Mouse (Mus musculus): Measurements from ENCODE around the gene Gm2000. TPM values are rescaled to one million over a fixed set of nuclear protein-coding genes. Genes with fewer than 3 reads are reported as not detected.

Gm2000 gene
- polyA plus RNA-seq (2015; fragmentation: Nextera tagmentation; extraction: Ambion mirVana) = 670 and 688 TPM in 2 replicates

GRCm38 (mm10) chr1:156365740-156366139 lies at the start of gene Gm2000:
Gm2000 (plus strand) TSS chr1:156366040.
- TF ChIP-seq CTCF (IDR thresholded peaks at IDR 0.05; ENCODE audit: low read depth) = no peak
- no peak for TF ChIP-seq EP300 (optimal IDR thresholded peaks at IDR 0.05)
- WGBS = 88% methylated on average over 8 of the region's 8 CpGs
- ATAC-seq (ENCODE audit: low FRiP score, low TSS enrichment) = no peak
- Histone ChIP-seq H3K9ac (ENCODE audit: low read length) (no peak within 1 kb of the TSS), H3K9me3 (ENCODE audit: control insufficient read depth, low read length) (no peaks in the 10 kb centered on the region), H3K36me3 (ENCODE audit: control insufficient read depth, insufficient read depth, low read length) (no peaks in the 10 kb centered on the region), H3K27me3 (ENCODE audit: control insufficient read depth, insufficient read depth, low read length) (no peaks in the 10 kb centered on the region), H3K4me1 (replicated peaks; ENCODE audit: control insufficient read depth, insufficient read depth) (no peaks in the 10 kb centered on the region), H3K27ac (replicated peaks) (no peak within 1 kb of the TSS), H3K4me2 (replicated peaks; ENCODE audit: low read depth) (no peak within 1 kb of the TSS), H3K4me3 (ENCODE audit: low read depth, low read length) (no peak within 1 kb of the TSS)
- no peak for DNase-seq (ENCODE audit: low spot score)

- Histone ChIP-seq H3K4me1 (replicated peaks; ENCODE audit: control insufficient read depth, insufficient read depth) (no peaks in the 10 kb centered on the region), H3K4me2 (replicated peaks; ENCODE audit: low read depth) (no peak overlapping the region), H3K9me3 (ENCODE audit: control insufficient read depth, low read length) (no peaks in the 10 kb centered on the region), H3K27ac (replicated peaks) (no peak overlapping the region), H3K27me3 (ENCODE audit: control insufficient read depth, insufficient read depth, low read length) (no peaks in the 10 kb centered on the region), H3K4me3 (ENCODE audit: low read depth, low read length) (no peak overlapping the region), H3K9ac (ENCODE audit: low read length) (no peak overlapping the region), H3K36me3 (ENCODE audit: control insufficient read depth, insufficient read depth, low read length) (no peaks in the 10 kb centered on the region)
- DNase-seq (ENCODE audit: low spot score) (no peak), ATAC-seq (ENCODE audit: low FRiP score, low TSS enrichment) (no peak)
- 84% methylated on average over 9 of the region's 9 CpGs for WGBS
- TF ChIP-seq EP300 (optimal IDR thresholded peaks at IDR 0.05) = no peak
- no peak for TF ChIP-seq CTCF (IDR thresholded peaks at IDR 0.05; ENCODE audit: low read depth)
Measured at GRCm38 (mm10) chr1:156323126-156323525, 42.7 kb upstream of the Gm2000 start.

GRCm38 (mm10) chr1:156340847-156341246 lies 25.0 kb upstream of the Gm2000 start:
- ATAC-seq (ENCODE audit: low FRiP score, low TSS enrichment) (no peak), DNase-seq (ENCODE audit: low spot score) (no peak)
- Histone ChIP-seq H3K9me3 (ENCODE audit: control insufficient read depth, low read length) (no peaks in the 10 kb centered on the region), H3K27ac (replicated peaks) (no peak overlapping the region), H3K9ac (ENCODE audit: low read length) (no peak overlapping the region), H3K27me3 (ENCODE audit: control insufficient read depth, insufficient read depth, low read length) (no peaks in the 10 kb centered on the region), H3K4me1 (replicated peaks; ENCODE audit: control insufficient read depth, insufficient read depth) (no peaks in the 10 kb centered on the region), H3K4me2 (replicated peaks; ENCODE audit: low read depth) (no peak overlapping the region), H3K36me3 (ENCODE audit: control insufficient read depth, insufficient read depth, low read length) (no peaks in the 10 kb centered on the region), H3K4me3 (ENCODE audit: low read depth, low read length) (no peak overlapping the region)
- 63% methylated on average over 4 of the region's 4 CpGs for WGBS
- no peak for TF ChIP-seq CTCF (IDR thresholded peaks at IDR 0.05; ENCODE audit: low read depth)

GRCm38 (mm10) chr1:156344433-156344832 lies 21.4 kb upstream of the Gm2000 start:
- no peak overlapping the region for H3K27ac ChIP-seq (replicated peaks)
- no peaks in the 10 kb centered on the region for H3K27me3 ChIP-seq (ENCODE audit: control insufficient read depth, insufficient read depth, low read length)
- ATAC-seq (ENCODE audit: low FRiP score, low TSS enrichment) (no peak), DNase-seq (ENCODE audit: low spot score) (no peak)
- no peak overlapping the region for H3K9ac ChIP-seq (ENCODE audit: low read length)
- no peaks in the 10 kb centered on the region for H3K4me1 ChIP-seq (replicated peaks; ENCODE audit: control insufficient read depth, insufficient read depth)
- no peaks in the 10 kb centered on the region for H3K9me3 ChIP-seq (ENCODE audit: control insufficient read depth, low read length)
- 50% methylated on average over 4 of the region's 4 CpGs for WGBS
- H3K4me2 ChIP-seq (replicated peaks; ENCODE audit: low read depth) = no peak overlapping the region
- no peak overlapping the region for H3K4me3 ChIP-seq (ENCODE audit: low read depth, low read length)
- TF ChIP-seq CTCF (IDR thresholded peaks at IDR 0.05; ENCODE audit: low read depth) (no peak), EP300 (optimal IDR thresholded peaks at IDR 0.05) (no peak)
- no peaks in the 10 kb centered on the region for H3K36me3 ChIP-seq (ENCODE audit: control insufficient read depth, insufficient read depth, low read length)

- Histone ChIP-seq H3K27ac (replicated peaks) (no peak overlapping the region), H3K36me3 (ENCODE audit: control insufficient read depth, insufficient read depth, low read length) (no peaks in the 10 kb centered on the region), H3K27me3 (ENCODE audit: control insufficient read depth, insufficient read depth, low read length) (no peaks in the 10 kb centered on the region), H3K4me1 (replicated peaks; ENCODE audit: control insufficient read depth, insufficient read depth) (no peaks in the 10 kb centered on the region), H3K9ac (ENCODE audit: low read length) (no peak overlapping the region), H3K4me3 (ENCODE audit: low read depth, low read length) (no peak overlapping the region), H3K9me3 (ENCODE audit: control insufficient read depth, low read length) (no peaks in the 10 kb centered on the region), H3K4me2 (replicated peaks; ENCODE audit: low read depth) (no peak overlapping the region)
- no peak for TF ChIP-seq CTCF (IDR thresholded peaks at IDR 0.05; ENCODE audit: low read depth)
- no peak for TF ChIP-seq EP300 (optimal IDR thresholded peaks at IDR 0.05)
- ATAC-seq (ENCODE audit: low FRiP score, low TSS enrichment) = no peak
- no peak for DNase-seq (ENCODE audit: low spot score)
- 79% methylated on average over 4 of the region's 4 CpGs for WGBS
Measured at GRCm38 (mm10) chr1:156345633-156346032, 20.2 kb upstream of the Gm2000 start.

- DNase-seq (ENCODE audit: low spot score) (no peak), ATAC-seq (ENCODE audit: low FRiP score, low TSS enrichment) (no peak)
- no peaks in the 10 kb centered on the region for H3K4me1 ChIP-seq (replicated peaks; ENCODE audit: control insufficient read depth, insufficient read depth)
- H3K9me3 ChIP-seq (ENCODE audit: control insufficient read depth, low read length) = no peaks in the 10 kb centered on the region
- no peak overlapping the region for H3K4me2 ChIP-seq (replicated peaks; ENCODE audit: low read depth)
- 77% methylated on average over 4 of the region's 4 CpGs for WGBS
- no peaks in the 10 kb centered on the region for H3K36me3 ChIP-seq (ENCODE audit: control insufficient read depth, insufficient read depth, low read length)
- H3K9ac ChIP-seq (ENCODE audit: low read length) = no peak overlapping the region
- H3K27ac ChIP-seq (replicated peaks) = no peak overlapping the region
- TF ChIP-seq CTCF (IDR thresholded peaks at IDR 0.05; ENCODE audit: low read depth) (no peak), EP300 (optimal IDR thresholded peaks at IDR 0.05) (no peak)
- no peaks in the 10 kb centered on the region for H3K27me3 ChIP-seq (ENCODE audit: control insufficient read depth, insufficient read depth, low read length)
- no peak overlapping the region for H3K4me3 ChIP-seq (ENCODE audit: low read depth, low read length)
Measured at GRCm38 (mm10) chr1:156349031-156349430, 16.8 kb upstream of the Gm2000 start.
